Mouse (Mus musculus): ENCODE results near the gene Fam168a. TPM values are rescaled to one million over a fixed set of nuclear protein-coding genes. Genes with fewer than 3 reads are reported as not detected.
"Not testable (repeated sequence)": the region's sequence is repeated elsewhere in the genome, so short reads cannot be mapped to it uniquely, and the experiment has no call there.

Fam168a gene
- total RNA-seq, 2 experiments from 2014 or later: 217 to 233 TPM

GRCm38 (mm10) chr7:100837701-100838100 is 131.3 kb downstream of the Fam168a start:
- DNase-seq (ENCODE audit: low spot score in 2 of 2): no peak

- DNase-seq (ENCODE audit: low spot score in 2 of 2): no peak
Measured at GRCm38 (mm10) chr7:100839632-100840402, 133.4 kb downstream of the Fam168a start.

GRCm38 (mm10) chr7:100840906-100841305 is 134.5 kb downstream of the Fam168a start:
- DNase-seq (ENCODE audit: low spot score in 2 of 2): no peak

- no peak for DNase-seq (ENCODE audit: low spot score in 2 of 2)
Measured at GRCm38 (mm10) chr7:100841608-100842007, 135.2 kb downstream of the Fam168a start.

- DNase-seq (ENCODE audit: low spot score in 2 of 2): no peak
Measured at GRCm38 (mm10) chr7:100842175-100842574, 135.7 kb downstream of the Fam168a start.

GRCm38 (mm10) chr7:100843866-100844265 is 137.4 kb downstream of the Fam168a start:
- no peak for DNase-seq (ENCODE audit: low spot score in 2 of 2)

- DNase-seq (ENCODE audit: low spot score in 2 of 2): no peak
Measured at GRCm38 (mm10) chr7:100844385-100845025, 138.1 kb downstream of the Fam168a start.

GRCm38 (mm10) chr7:100845026-100845400 is 138.6 kb downstream of the Fam168a start:
- DNase-seq (ENCODE audit: low spot score in 2 of 2): no peak

- DNase-seq (ENCODE audit: low spot score in 2 of 2): peak; percentile 50 to 74
Measured at GRCm38 (mm10) chr7:100845412-100845811, 139.0 kb downstream of the Fam168a start.

GRCm38 (mm10) chr7:100846033-100846432 is 139.6 kb downstream of the Fam168a start:
- not testable (repeated sequence) for DNase-seq (ENCODE audit: low spot score in 2 of 2)

- no peak for DNase-seq (ENCODE audit: low spot score in 2 of 2)
Measured at GRCm38 (mm10) chr7:100847131-100847530, 140.7 kb downstream of the Fam168a start.

GRCm38 (mm10) chr7:100848744-100849143 is 142.3 kb downstream of the Fam168a start:
- DNase-seq (ENCODE audit: low spot score in 2 of 2): peak in 1 of 2 experiments; percentile 88

GRCm38 (mm10) chr7:100849508-100849907 is 143.1 kb downstream of the Fam168a start:
- no peak for DNase-seq (ENCODE audit: low spot score in 2 of 2)

- DNase-seq (ENCODE audit: low spot score in 2 of 2): no peak
Measured at GRCm38 (mm10) chr7:100851481-100852356, 145.3 kb downstream of the Fam168a start.

- no peak for DNase-seq (ENCODE audit: low spot score in 2 of 2)
Measured at GRCm38 (mm10) chr7:100853396-100853795, 147.0 kb downstream of the Fam168a start.

GRCm38 (mm10) chr7:100854137-100854814 is 147.8 kb downstream of the Fam168a start:
- DNase-seq (ENCODE audit: low spot score in 2 of 2): no peak

- DNase-seq (ENCODE audit: low spot score in 2 of 2): no peak
Measured at GRCm38 (mm10) chr7:100854861-100855260, 148.4 kb downstream of the Fam168a start.

GRCm38 (mm10) chr7:100855300-100855699 is 148.9 kb downstream of the Fam168a start:
- no peak for DNase-seq (ENCODE audit: low spot score in 2 of 2)

- DNase-seq (ENCODE audit: low spot score in 2 of 2): no peak
Measured at GRCm38 (mm10) chr7:100855795-100856573, 149.5 kb downstream of the Fam168a start.

- DNase-seq (ENCODE audit: low spot score in 2 of 2): no peak
Measured at GRCm38 (mm10) chr7:100860450-100860849, 154.0 kb downstream of the Fam168a start.
